In genomic region chr15:8627097-8627537, GRCm38 (mm10) we compare ENCODE assay signal across 7 mouse cellular contexts.
DNase-seq lines count a peak whose midpoint lies in the region; ATAC-seq lines count a peak whose summit lies in the region.

No protein-coding gene starts in this region.

- H3K27me3 ChIP-seq in embryonic facial prominence, embryonic 10.5 days (replicated peaks; ENCODE audit: low read depth, poor library complexity, severe bottlenecking) = peaks cover 31% of the 10 kb centered on the region
- H3K27me3 ChIP-seq in limb, embryonic 10.5 days (ENCODE audit: low read depth, poor library complexity, severe bottlenecking) = peaks cover 28% of the 10 kb centered on the region
- H3K27me3 ChIP-seq in midbrain, embryonic 11.5 days (ENCODE audit: control insufficient read depth, insufficient read depth, low read length) = peaks cover 14% of the 10 kb centered on the region

- 0 out of 2 replicates have a peak, but pooled peaks have one; percentile 9 for ATAC-seq in midbrain, embryonic 11.5 days (ENCODE audit: low FRiP score)

- no peaks in the 10 kb centered on the region for H3K36me3 ChIP-seq in embryonic facial prominence, embryonic 10.5 days (replicated peaks)
- no peaks in the 10 kb centered on the region for H3K36me3 ChIP-seq in limb, embryonic 10.5 days
- H3K36me3 ChIP-seq in midbrain, embryonic 11.5 days (ENCODE audit: control insufficient read depth, insufficient read depth, low read length) = no peaks in the 10 kb centered on the region

- peaks cover 42% of the 10 kb centered on the region for H3K4me1 ChIP-seq in embryonic facial prominence, embryonic 10.5 days
- peaks cover 18% of the 10 kb centered on the region for H3K4me1 ChIP-seq in limb, embryonic 10.5 days
- H3K4me1 ChIP-seq in midbrain, embryonic 11.5 days (ENCODE audit: control insufficient read depth, insufficient read depth, low read length) = peaks cover 9% of the 10 kb centered on the region; the same call in 1 of the 2 replicates

- peak; percentile 36 for DNase-seq in adrenal gland, adult 8-10 months
- peak; percentile 77 for DNase-seq in embryonic facial prominence, embryonic 10.5 days (ENCODE audit: low spot score)
- peak; percentile 58 to 84 for DNase-seq in heart, adult 18-20 months
- DNase-seq in kidney, adult 18-20 months = peak; percentile 76
- peak; percentile 79 for DNase-seq in limb, embryonic 10.5 days (ENCODE audit: low spot score)
- DNase-seq in midbrain, embryonic 11.5 days (ENCODE audit: low spot score, missing footprints) = peak; percentile 97
- peak; percentile 72 for DNase-seq in right cerebral cortex, postnatal 4 days

- H3K4me3 ChIP-seq in embryonic facial prominence, embryonic 10.5 days = peak overlapping the region; percentile 51
- H3K4me3 ChIP-seq in limb, embryonic 10.5 days = peak overlapping the region; percentile 46
- H3K4me3 ChIP-seq in midbrain, embryonic 11.5 days (ENCODE audit: low read depth, low read length) = peak overlapping the region; percentile 19

- no peaks in the 10 kb centered on the region for H3K9me3 ChIP-seq in embryonic facial prominence, embryonic 10.5 days
- H3K9me3 ChIP-seq in limb, embryonic 10.5 days (replicated peaks) = no peaks in the 10 kb centered on the region
- H3K9me3 ChIP-seq in midbrain, embryonic 11.5 days (ENCODE audit: control insufficient read depth, low read length) = no peaks in the 10 kb centered on the region

- no peak overlapping the region; the same call in 1 of the 2 replicates for H3K27ac ChIP-seq in embryonic facial prominence, embryonic 10.5 days (replicated peaks)
- H3K27ac ChIP-seq in limb, embryonic 10.5 days = no peak overlapping the region
- H3K27ac ChIP-seq in midbrain, embryonic 11.5 days (ENCODE audit: low read depth, low read length) = no peak overlapping the region

- 2% methylated on average over 15 of the region's 15 CpGs for WGBS in embryonic facial prominence, embryonic 10.5 days
- WGBS in limb, embryonic 10.5 days = 5% methylated on average over 15 of the region's 15 CpGs
- WGBS in midbrain, embryonic 11.5 days = 5% methylated on average over 15 of the region's 15 CpGs

- H3K4me2 ChIP-seq in midbrain, embryonic 11.5 days = peak overlapping the region; percentile 57

- H3K9ac ChIP-seq in midbrain, embryonic 11.5 days (ENCODE audit: low read length) = no peak overlapping the region

Comparison
In these comparisons a context has a peak if more than half of its experiments do, and no peak if none do; other contexts are left out.
1. DNase-seq: peak in every context shown above with its lines; median percentile 97 in midbrain, embryonic 11.5 days; 79 in limb, embryonic 10.5 days; 77 in embryonic facial prominence, embryonic 10.5 days; 76 in kidney, adult 18-20 months; 72 in right cerebral cortex, postnatal 4 days; 71 in heart, adult 18-20 months; 36 in adrenal gland, adult 8-10 months.